Mouse (Mus musculus): ENCODE results near the gene Cops7a.

Cops7a gene

DNA sequence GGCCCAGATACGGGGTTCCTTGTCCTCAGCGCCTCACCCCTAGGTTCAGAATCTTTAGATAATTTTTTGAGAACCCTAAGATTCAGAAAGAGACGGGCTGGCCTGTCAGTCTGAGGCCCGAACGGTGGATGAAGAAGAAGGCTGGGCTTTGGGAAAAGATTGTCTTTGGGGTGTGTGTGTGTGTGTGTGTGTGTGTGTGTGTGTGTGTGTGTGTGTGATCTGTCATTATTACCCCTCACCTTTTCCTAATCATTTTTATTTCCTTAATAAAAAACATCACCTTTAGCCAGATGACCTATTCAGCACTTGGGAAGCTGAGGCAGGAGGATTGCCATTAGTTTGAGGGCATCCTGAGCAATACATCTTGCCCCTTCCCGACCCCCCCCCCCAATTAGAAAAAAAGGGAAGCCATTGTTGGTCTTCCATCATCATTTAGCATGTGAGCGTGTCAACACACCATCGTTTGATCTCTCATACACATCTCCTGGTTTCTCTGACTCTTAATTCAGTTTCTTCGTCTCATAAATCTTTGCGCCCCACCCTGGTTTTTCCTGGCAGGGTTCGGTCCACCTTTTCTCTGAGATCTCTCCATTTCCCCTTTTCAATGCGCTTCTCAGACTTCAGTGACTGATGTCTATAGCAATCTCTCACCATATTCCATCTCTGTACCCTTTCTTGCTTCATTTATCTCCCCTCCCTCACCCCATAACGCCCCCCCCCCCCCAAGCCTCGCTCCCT, 46.3 kb downstream of the Cops7a start:
- DNase-seq (ENCODE audit: low spot score), result no peak

- no peak for DNase-seq (ENCODE audit: low spot score)
Observed at GRCm38 (mm10) chr6:124918331-124918690, 47.0 kb downstream of the Cops7a start.

DNA sequence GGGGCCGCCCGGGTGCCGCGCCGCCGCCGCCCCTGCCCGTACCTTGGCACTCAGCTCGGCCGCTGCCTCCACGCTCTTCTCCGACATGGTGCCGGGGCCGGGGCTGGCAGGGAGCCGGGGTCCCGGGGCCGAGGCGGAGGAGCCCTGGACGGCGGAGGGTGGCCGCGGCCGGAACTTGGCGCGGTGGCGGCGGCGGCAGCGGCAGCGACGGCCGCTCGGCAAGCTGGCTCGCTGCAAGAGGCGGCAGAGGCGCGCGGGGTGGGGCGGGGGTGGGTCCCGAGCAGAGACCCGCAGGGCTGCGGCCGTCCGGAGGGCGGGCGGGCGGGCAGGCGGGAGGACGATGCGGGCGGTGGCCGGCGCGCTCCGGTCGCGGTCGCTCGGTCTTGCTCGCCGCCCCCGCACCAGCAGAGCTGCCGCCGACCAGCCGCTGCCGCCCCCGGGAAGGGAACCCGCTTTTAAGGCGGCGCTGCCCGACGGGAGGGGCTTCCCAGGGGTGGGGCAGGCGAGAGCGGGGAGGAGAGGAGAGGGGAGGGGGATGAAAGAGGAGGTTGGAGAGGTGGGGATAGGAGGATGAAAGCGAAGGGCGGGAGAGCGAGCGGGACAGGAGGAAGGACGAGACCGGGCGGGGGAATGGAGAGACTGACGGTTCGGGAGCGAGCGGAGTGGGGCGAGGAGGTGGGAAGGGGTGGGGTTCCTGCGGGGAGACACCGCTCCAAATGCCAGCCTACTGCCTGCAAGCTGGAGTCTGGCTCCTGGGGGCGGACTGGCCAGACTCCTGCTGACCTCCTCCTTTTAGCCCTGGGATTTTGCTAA, 47.6 kb downstream of the Cops7a start:
- peak; percentile 91 for DNase-seq (ENCODE audit: low spot score)

GRCm38 (mm10) chr6:124916695-124917517, 48.4 kb downstream of the Cops7a start:
- peak; percentile 93 for DNase-seq (ENCODE audit: low spot score)

- DNase-seq (ENCODE audit: low spot score), result peak; percentile 77
Observed at GRCm38 (mm10) chr6:124915942-124916694, 49.2 kb downstream of the Cops7a start.

- DNase-seq (ENCODE audit: low spot score), result peak; percentile 46
Observed at GRCm38 (mm10) chr6:124915160-124915941, 50.0 kb downstream of the Cops7a start.

- DNase-seq (ENCODE audit: low spot score), result no peak
Observed at GRCm38 (mm10) chr6:124914511-124914910, 50.8 kb downstream of the Cops7a start.

DNA sequence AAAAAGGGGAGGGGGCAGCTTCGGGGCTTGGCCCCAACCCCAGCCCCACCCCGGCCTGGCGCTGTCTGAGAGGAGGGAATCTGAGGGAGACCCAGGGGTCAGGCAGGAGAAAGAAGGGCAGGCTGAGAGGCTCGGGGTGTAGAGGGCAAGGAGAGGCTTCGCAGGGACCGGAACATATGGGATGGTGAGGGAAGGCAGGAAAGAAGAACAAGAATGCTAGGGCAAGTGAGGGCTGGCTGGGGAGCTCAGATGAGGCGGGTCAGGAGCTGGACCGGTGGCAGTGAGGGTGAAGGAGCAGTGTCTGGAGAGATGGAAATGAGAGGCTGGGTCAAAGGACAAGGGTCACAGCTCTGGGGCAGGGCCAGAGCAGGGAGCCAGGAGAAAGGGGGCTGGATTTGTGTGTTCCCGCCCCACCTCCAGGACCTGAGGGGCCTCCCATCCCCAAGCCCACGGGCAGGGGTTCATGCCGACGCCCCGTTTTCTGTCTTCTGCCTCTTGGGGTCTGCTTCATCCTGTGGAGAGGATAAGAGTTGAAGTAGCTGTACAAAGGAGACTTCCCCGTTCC, 51.5 kb downstream of the Cops7a start:
- no peak for DNase-seq (ENCODE audit: low spot score)

- no peak for DNase-seq (ENCODE audit: low spot score)
Observed at GRCm38 (mm10) chr6:124913214-124913613, 52.1 kb downstream of the Cops7a start.

DNA sequence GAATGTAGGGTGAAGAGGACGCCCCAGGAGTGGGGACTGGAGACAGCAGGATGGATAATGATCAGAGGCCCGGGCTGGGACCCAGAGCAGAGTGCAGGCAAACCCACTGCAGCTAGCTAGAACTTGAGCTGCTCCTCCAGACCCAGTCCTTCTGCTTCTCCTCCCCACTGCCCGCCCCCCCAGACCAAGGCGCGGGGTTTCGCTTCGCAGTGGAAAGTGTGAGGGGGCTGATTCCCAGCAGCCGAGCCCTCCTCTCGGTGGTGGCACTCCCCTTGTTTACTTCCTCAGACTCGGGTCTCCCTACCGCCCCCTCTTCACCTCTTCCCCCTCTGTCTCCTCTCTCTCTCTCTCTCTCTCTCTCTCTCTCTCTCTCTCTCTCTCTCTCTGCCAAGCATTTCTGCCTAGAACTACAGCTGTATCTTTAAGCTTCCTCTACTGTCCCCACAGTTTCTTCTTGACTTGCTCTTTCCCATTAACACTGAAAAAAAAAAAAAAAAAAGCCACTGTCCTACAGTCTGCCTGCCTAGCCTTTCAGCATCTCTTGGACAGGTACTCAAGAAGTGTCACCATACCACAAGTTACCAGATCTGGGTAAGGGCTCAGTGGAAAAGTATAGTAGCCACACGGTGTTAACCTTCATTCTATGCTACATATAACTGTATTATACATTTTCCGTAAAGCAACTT, 53.7 kb downstream of the Cops7a start, which contains the start of gene Lag3:
Lag3 (minus strand) TSS at position 173 of the 686 bp plus-strand sequence.
- DNase-seq (ENCODE audit: low spot score), result no peak

GRCm38 (mm10) chr6:124910032-124910431, 55.3 kb downstream of the Cops7a start:
- no peak for DNase-seq (ENCODE audit: low spot score)
